Mouse (Mus musculus) testis, postnatal 10 days (tissue): ENCODE measurements around the gene 3110009E18Rik.

Experiments used
- DNase-seq: peaks from one replicate; pipeline ENCODE4 v3.0.0; 2021; ENCODE audit warnings: low spot score

3110009E18Rik gene

GRCm38 (mm10) chr1:120101227-120101609 lies 19.8 kb upstream of the 3110009E18Rik start:
- no peak for DNase-seq

GRCm38 (mm10) chr1:120105556-120105959 lies 15.4 kb upstream of the 3110009E18Rik start:
- no peak for DNase-seq

GRCm38 (mm10) chr1:120109741-120110432 lies 11.1 kb upstream of the 3110009E18Rik start:
- no peak for DNase-seq

GRCm38 (mm10) chr1:120111766-120112165 lies 9.2 kb upstream of the 3110009E18Rik start:
- DNase-seq = no peak

GRCm38 (mm10) chr1:120112251-120113187 lies 8.5 kb upstream of the 3110009E18Rik start:
- no peak for DNase-seq

GRCm38 (mm10) chr1:120115671-120116081 lies 5.3 kb upstream of the 3110009E18Rik start:
- DNase-seq = peak; percentile 68

GRCm38 (mm10) chr1:120116106-120116505 lies 4.9 kb upstream of the 3110009E18Rik start:
- DNase-seq = peak; percentile 67

GRCm38 (mm10) chr1:120118854-120119253 lies 2.1 kb upstream of the 3110009E18Rik start:
- no peak for DNase-seq

- no peak for DNase-seq
These were observed 1.6 kb upstream of the 3110009E18Rik start for GRCm38 (mm10) chr1:120119389-120119788.

- DNase-seq = peak; percentile 62
These were observed 632 bp upstream of the 3110009E18Rik start for GRCm38 (mm10) chr1:120120141-120120968.

GRCm38 (mm10) chr1:120121930-120122530 lies 1.0 kb downstream of the 3110009E18Rik start:
- no peak for DNase-seq

GRCm38 (mm10) chr1:120122634-120123383 lies 1.8 kb downstream of the 3110009E18Rik start:
- no peak for DNase-seq

GRCm38 (mm10) chr1:120124839-120125238 lies 3.9 kb downstream of the 3110009E18Rik start:
- DNase-seq = no peak

GRCm38 (mm10) chr1:120125471-120125870 lies 4.5 kb downstream of the 3110009E18Rik start:
- no peak for DNase-seq

GRCm38 (mm10) chr1:120126318-120126717 lies 5.3 kb downstream of the 3110009E18Rik start:
- DNase-seq = no peak

- no peak for DNase-seq
These were observed 11.4 kb downstream of the 3110009E18Rik start for GRCm38 (mm10) chr1:120132376-120132775.

- DNase-seq = no peak
These were observed 15.2 kb downstream of the 3110009E18Rik start for GRCm38 (mm10) chr1:120135934-120136786.

GRCm38 (mm10) chr1:120138923-120139540 lies 18.0 kb downstream of the 3110009E18Rik start:
- no peak for DNase-seq

- no peak for DNase-seq
These were observed 19.2 kb downstream of the 3110009E18Rik start for GRCm38 (mm10) chr1:120140144-120140693.
